Mouse (Mus musculus) right cerebral cortex, postnatal 14 days (tissue): Measurements from ENCODE around the gene 9030624G23Rik.
A peak's percentile ranks its signal among the peaks of the same experiment; 100 is the strongest.
"Not testable (repeated sequence)": the region's sequence is repeated elsewhere in the genome, so short reads cannot be mapped to it uniquely, and the experiment has no call there.

Source experiments
- DNase-seq: peaks from one replicate; pipeline ENCODE4 v3.0.0; 2022

Gene 9030624G23Rik

GRCm38 (mm10) chr12:24097108-24097520, at the start of gene 9030624G23Rik:
9030624G23Rik (minus strand) TSS chr12:24097246.
- peak; percentile 48 for DNase-seq

- DNase-seq = not testable (repeated sequence)
Observed at GRCm38 (mm10) chr12:24083096-24083495, 13.9 kb downstream of the 9030624G23Rik start.
